Mouse (Mus musculus) adipose tissue, adult 10 weeks (tissue): ENCODE measurements around the gene Sclt1. TPM values are rescaled to one million over a fixed set of nuclear protein-coding genes. Genes with fewer than 3 reads are reported as not detected.

Source experiments
- polyA plus RNA-seq: library from polyadenylated mRNA; stranded (reverse); fragments of 350-450 nt; fragmentation: Illumina TruSeq; extraction: RNeasy Lipid Tissue Mini Kit (QIAGEN cat#74804); gene quantifications from one replicate; pipeline ENCODE4 v1.2.3, GENCODE M21; 2014; ENCODE audit warnings: low read depth, low replicate concordance

The Sclt1 gene
- 16.3 TPM for polyA plus RNA-seq

DNA sequence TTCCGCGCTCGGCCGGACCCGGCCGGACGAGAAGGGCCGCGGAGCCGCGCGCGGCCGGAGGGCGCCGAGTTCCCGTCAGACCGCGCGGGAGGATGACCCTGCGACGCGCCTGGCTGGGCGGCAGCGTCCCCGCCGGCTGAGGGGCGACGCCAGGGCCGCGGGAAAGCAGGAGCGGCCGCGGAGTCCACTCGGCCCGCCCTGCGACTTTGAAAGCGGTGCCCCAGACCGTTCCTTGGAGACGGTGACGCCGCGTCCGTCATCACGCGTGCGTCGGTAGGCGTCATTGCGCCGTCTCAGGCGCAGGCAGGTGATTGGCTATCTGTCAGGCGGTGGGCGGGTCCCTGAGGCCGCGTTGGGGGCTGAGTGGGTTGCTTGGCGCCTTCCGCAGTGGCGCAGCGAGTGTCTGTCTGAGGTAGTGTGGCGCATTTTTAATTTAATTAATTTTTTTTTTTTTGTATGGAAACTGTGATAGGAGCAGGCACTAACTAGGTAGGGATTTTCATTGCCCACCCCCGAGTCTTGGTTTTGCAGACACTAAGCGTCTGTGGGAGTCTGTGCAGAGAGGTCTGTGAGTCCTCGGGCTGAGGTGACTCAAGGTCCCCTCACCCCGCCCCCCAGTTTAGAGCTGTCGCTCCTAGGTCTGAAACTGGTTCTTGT lies at the start of gene Sclt1, which contains the start of gene D3Ertd751e:
Gene Sclt1 (minus strand): TSS at position 237 of the 657 bp plus-strand sequence.
Gene D3Ertd751e (plus strand): TSS at position 334 of the 657 bp plus-strand sequence.

Other genes starting within 250 kb of the Sclt1 start
- gene Jade1, start 186.8 kb downstream of the Sclt1 start, polyA plus RNA-seq = 21.4 TPM
- gene D3Ertd751e, start 97 bp upstream of the Sclt1 start, polyA plus RNA-seq = 22.2 TPM